Mouse (Mus musculus) stomach, postnatal 0 days (tissue): ENCODE data around the gene Gm49394.
A peak's percentile ranks its signal among the peaks of the same experiment; 100 is the strongest.

Source experiments
- CTCF ChIP-seq: IDR thresholded peaks from 2 replicates; pipeline ENCODE4 v1.5.1; 2016; ENCODE audit warnings: antibody characterized with exemption, low read depth, mild to moderate bottlenecking, moderate library complexity
- EP300 ChIP-seq: optimal IDR thresholded peaks from 2 replicates; pipeline ENCODE3; 2016; ENCODE audit warnings: antibody characterized with exemption

GRCm38 (mm10) chr7:142610627-142611406 lies 58.9 kb downstream of the Gm49394 start:
- TF ChIP-seq EP300: no peak
- peak; percentile 81 for TF ChIP-seq CTCF
